Mouse (Mus musculus) layer of hippocampus, adult 6 months (tissue): Measurements from ENCODE around the gene 1110017D15Rik. TPM values are rescaled to one million over a fixed set of nuclear protein-coding genes. Genes with fewer than 3 reads are reported as not detected.

Source experiments
- long read RNA-seq, 2 experiments: library from polyadenylated mRNA; unstranded; transcript quantifications; one replicate each; pipeline ENCODE4 v2.0.0; 2019 to 2020
- polyA plus RNA-seq: library from polyadenylated mRNA; unstranded; fragments of <200 nt; fragmentation: Nextera tagmentation; gene quantifications from 2 replicates; pipeline ENCODE4 v1.2.3, GENCODE M21; 2021

1110017D15Rik gene
- polyA plus RNA-seq = 17.0 and 32.8 TPM in 2 replicates
- long read RNA-seq, experiment 1, transcript 1110017D15Rik-204 (3 exons, 486 nt) = major isoform, 6 of 10 reads
- long read RNA-seq, experiment 1, partial matches to known transcripts = 0 of 10 reads
- long read RNA-seq, experiment 1, other reads (novel, unspliced or antisense) = 1 of 10 reads
- long read RNA-seq, experiment 2, partial matches to known transcripts = 0 of 2 reads
- long read RNA-seq, experiment 2, other reads (novel, unspliced or antisense) = 2 of 2 reads

GRCm38 (mm10) chr4:41517233-41517632 lies at the start of gene 1110017D15Rik:
Gene 1110017D15Rik (minus strand): TSS chr4:41517333.

GRCm38 (mm10) chr4:41502986-41503412 lies 14.1 kb downstream of the 1110017D15Rik start, which contains the start of gene AI464131:
Gene AI464131 (minus strand): TSS chr4:41503076.

GRCm38 (mm10) chr4:41464345-41465286 lies 52.5 kb downstream of the 1110017D15Rik start, which contains the start of the genes Kif24 and Nudt2:
Gene Kif24 (minus strand): TSS chr4:41464887.
Gene Nudt2 (plus strand): TSS chr4:41465151.

Other genes starting within 250 kb of the 1110017D15Rik start
- 16.2 and 17.2 TPM in 2 replicates for gene Ubap2, start 242.2 kb downstream of the 1110017D15Rik start, polyA plus RNA-seq
- 34.8 and 40.0 TPM in 2 replicates for gene Dcaf12, start 202.4 kb downstream of the 1110017D15Rik start, polyA plus RNA-seq
- gene Ubap1, start 168.3 kb downstream of the 1110017D15Rik start, polyA plus RNA-seq = 18.0 and 22.2 TPM in 2 replicates
- 0.48 and 0.67 TPM in 2 replicates for gene Kif24, start 52.4 kb downstream of the 1110017D15Rik start, polyA plus RNA-seq
- 99.2 and 101 TPM in 2 replicates for gene Nudt2, start 52.2 kb downstream of the 1110017D15Rik start, polyA plus RNA-seq
- 13.9 and 17.0 TPM in 2 replicates for gene AI464131, start 14.3 kb downstream of the 1110017D15Rik start, polyA plus RNA-seq
- gene Fam219a, start 52.2 kb upstream of the 1110017D15Rik start, polyA plus RNA-seq = 14.7 and 21.7 TPM in 2 replicates
- gene Dnaic1, start 52.4 kb upstream of the 1110017D15Rik start, polyA plus RNA-seq = 6.0 and 7.7 TPM in 2 replicates
- gene Enho, start 123.0 kb upstream of the 1110017D15Rik start, polyA plus RNA-seq = 58.1 and 69.0 TPM in 2 replicates
- gene Cntfr, start 179.8 kb upstream of the 1110017D15Rik start, polyA plus RNA-seq = 12.8 and 15.1 TPM in 2 replicates
- gene Il11ra1, start 182.7 kb upstream of the 1110017D15Rik start, polyA plus RNA-seq = 39.2 and 43.2 TPM in 2 replicates
- 62.9 and 67.4 TPM in 2 replicates for gene Rpp25l, start 196.2 kb upstream of the 1110017D15Rik start, polyA plus RNA-seq
- 244 and 258 TPM in 2 replicates for gene Dctn3, start 205.8 kb upstream of the 1110017D15Rik start, polyA plus RNA-seq
- 0.08 TPM in 1 of 2 replicates, not detected in the other for gene Arid3c, start 213.8 kb upstream of the 1110017D15Rik start, polyA plus RNA-seq
- gene Galt, start 237.9 kb upstream of the 1110017D15Rik start, polyA plus RNA-seq = 38.2 and 43.6 TPM in 2 replicates
- gene Sigmar1, start 238.8 kb upstream of the 1110017D15Rik start, polyA plus RNA-seq = 20.3 and 23.9 TPM in 2 replicates